Mouse (Mus musculus) myocyte (in vitro differentiated cells): ENCODE data around the gene Hoxd3.

Experiments
- E2F4 ChIP-seq: IDR thresholded peaks from one replicate; pipeline ENCODE4 v1.6.1; 2011; ENCODE audit warnings: mild to moderate bottlenecking, control low read depth, moderate library complexity; ENCODE audit not compliant: insufficient read depth
- MYOD1 ChIP-seq, 3 experiments: IDR thresholded peaks; one replicate each; pipeline ENCODE4 v1.6.1; 2011; ENCODE audit warnings: control low read depth in 2 of 3, low read depth in 2 of 3, mild to moderate bottlenecking in 2 of 3, moderate library complexity in 1 of 3; ENCODE audit not compliant: insufficient read length in 2 of 3, control insufficient read depth in 1 of 3

- TF ChIP-seq MYOD1 (IDR thresholded peaks at IDR 0.05; ENCODE audit: control insufficient read depth in 1 of 3, insufficient read length in 2 of 3, low read depth in 2 of 3) (no peak), E2F4 (no peak)
Measured at GRCm38 (mm10) chr2:74710929-74711543, 691 bp upstream of the Hoxd3 start.
